Mouse (Mus musculus): ENCODE measurements at regions not wholly inside any gene's neighbourhood (a gene's known extent, or its start where the extent isn't known, plus 50 kb on each side); places are given as distances from the start of the nearest gene placed in this dataset.

- H3K4me2 ChIP-seq (ENCODE audit: insufficient read depth, low read depth, poor library complexity, severe bottlenecking): no peak overlapping the region
- H3K79me2 ChIP-seq (replicated peaks; ENCODE audit: control insufficient read depth, extremely low read depth, insufficient read depth, poor library complexity, severe bottlenecking): no peaks in the 10 kb centered on the region
- H3K36me3 ChIP-seq (replicated peaks in 1 of 2; ENCODE audit: control insufficient read depth in 1 of 2, insufficient read depth in 1 of 2, low read length in 1 of 2): no peaks in the 10 kb centered on the region
- dilution Hi-C loops (cut with MboI; ENCODE audit: extremely low pct_ligation_motif_present, extremely low pct_unique_long_range_greater_than_20kb, low sequenced_read_pairs) (no loop called here), in situ Hi-C loops (cut with MboI; ENCODE audit: low pct_ligation_motif_present, low pct_unique_long_range_greater_than_20kb, low sequenced_read_pairs) (loop anchor here (25.0 kb wide), 1 partner anchor 143 kb away; no protein-coding TSS in a partner anchor)
- H3K9ac ChIP-seq (ENCODE audit: insufficient read depth, low read depth): no peak overlapping the region
- no peaks in the 10 kb centered on the region for H3K27me3 ChIP-seq (replicated peaks)
- DNase-seq (ENCODE audit: extremely low read depth): no peak
- no peak overlapping the region for H3K4me3 ChIP-seq (replicated peaks in 1 of 3; ENCODE audit: low read depth in 2 of 3, low read length in 2 of 3, poor library complexity in 1 of 3)
- 0 out of 4 replicates have a peak, but pooled peaks cover 0 to 2% of the 10 kb centered on the region in 2 experiments for H3K4me1 ChIP-seq (ENCODE audit: control insufficient read depth in 1 of 2, insufficient read depth in 2 of 2)
- H3K9me3 ChIP-seq (replicated peaks; ENCODE audit: low read length): no peaks in the 10 kb centered on the region
- TF ChIP-seq MYC (IDR thresholded peaks at IDR 0.05; ENCODE audit: low read depth, low read length) (no peak), CHD1 (IDR thresholded peaks at IDR 0.05; ENCODE audit: low read depth, low read length) (no peak), ZKSCAN1 (IDR thresholded peaks at IDR 0.05; ENCODE audit: borderline replicate concordance, low read depth, low read length) (no peak), MAZ (IDR thresholded peaks at IDR 0.05; ENCODE audit: low read depth, low read length) (no peak), PAX5 (IDR thresholded peaks at IDR 0.05; ENCODE audit: low read length) (no peak), POLR2A (IDR thresholded peaks at IDR 0.05; ENCODE audit: low read depth, low read length) (no peak), MAX (IDR thresholded peaks at IDR 0.05; ENCODE audit: low read length) (no peak)
- no peak overlapping the region for H3K27ac ChIP-seq (ENCODE audit: insufficient read depth, low read depth)
These were observed 1447.4 kb downstream of the Slc22a22 start for GRCm38 (mm10) chr15:56030007-56030406.

DNA sequence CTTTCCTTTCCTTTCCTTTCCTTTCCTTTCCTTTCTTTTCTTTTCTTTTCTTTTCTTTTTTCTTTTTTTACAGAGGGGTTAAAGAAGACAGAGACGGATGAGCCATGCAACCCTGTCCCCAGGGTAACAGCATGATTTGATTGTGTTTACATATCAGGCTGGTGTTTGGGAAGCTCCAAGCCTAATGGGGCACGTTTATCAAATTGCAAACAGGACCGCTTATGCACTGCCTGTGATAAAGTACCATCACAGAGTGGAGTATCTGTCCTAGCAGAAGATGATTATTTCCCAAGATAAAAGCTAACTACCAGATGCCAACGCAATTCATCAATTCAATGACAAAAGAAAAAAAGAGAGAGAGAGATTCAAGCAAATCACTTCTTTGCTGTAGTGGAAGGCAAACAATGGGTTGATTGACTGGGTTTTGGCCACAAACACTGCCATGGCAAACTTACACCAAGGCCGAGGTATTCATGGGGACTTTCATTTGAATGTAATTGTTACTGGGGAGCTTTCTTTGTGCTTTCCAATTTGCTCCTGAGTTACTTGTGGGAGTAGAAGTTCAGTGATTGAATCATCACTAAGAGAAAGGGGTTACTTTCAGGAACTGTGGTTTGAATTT, 1450.1 kb downstream of the Slc22a22 start:
- Histone ChIP-seq H3K27me3 (replicated peaks) (no peaks in the 10 kb centered on the region), H3K9me3 (replicated peaks; ENCODE audit: low read length) (no peaks in the 10 kb centered on the region), H3K36me3 (replicated peaks in 1 of 2; ENCODE audit: control insufficient read depth in 1 of 2, insufficient read depth in 1 of 2, low read length in 1 of 2) (no peaks in the 10 kb centered on the region), H3K4me1 (ENCODE audit: control insufficient read depth in 1 of 2, insufficient read depth in 2 of 2) (0 out of 4 replicates have a peak, but pooled peaks cover 0 to 2% of the 10 kb centered on the region in 2 experiments), H3K9ac (ENCODE audit: insufficient read depth, low read depth) (no peak overlapping the region), H3K27ac (ENCODE audit: insufficient read depth, low read depth) (no peak overlapping the region), H3K4me2 (ENCODE audit: insufficient read depth, low read depth, poor library complexity, severe bottlenecking) (no peak overlapping the region), H3K79me2 (replicated peaks; ENCODE audit: control insufficient read depth, extremely low read depth, insufficient read depth, poor library complexity, severe bottlenecking) (no peaks in the 10 kb centered on the region), H3K4me3 (replicated peaks in 1 of 3; ENCODE audit: low read depth in 2 of 3, low read length in 2 of 3, poor library complexity in 1 of 3) (no peak overlapping the region)
- no peak for DNase-seq (ENCODE audit: extremely low read depth)
- TF ChIP-seq EP300 (IDR thresholded peaks at IDR 0.05; ENCODE audit: low read length) (no peak), TCF12 (IDR thresholded peaks at IDR 0.05; ENCODE audit: low read depth, low read length) (no peak), CTCF (conservative IDR thresholded peaks at IDR 0.05 in 1 of 2, IDR thresholded peaks at IDR 0.05 in 1 of 2; ENCODE audit: low read depth in 2 of 2, low read length in 2 of 2) (no peak), RAD21 (IDR thresholded peaks at IDR 0.05; ENCODE audit: low read depth, low read length) (no peak), HCFC1 (IDR thresholded peaks at IDR 0.05; ENCODE audit: low read depth, low read length) (no peak), ZC3H11A (IDR thresholded peaks at IDR 0.05; ENCODE audit: low read depth, low read length) (no peak), MYC (IDR thresholded peaks at IDR 0.05; ENCODE audit: low read depth, low read length) (no peak), POLR2A (IDR thresholded peaks at IDR 0.05; ENCODE audit: low read depth, low read length) (no peak), POLR2AphosphoS2 (IDR thresholded peaks at IDR 0.05; ENCODE audit: low read depth, low read length) (no peak), NELFE (IDR thresholded peaks at IDR 0.05; ENCODE audit: low read depth, low read length) (no peak), NRF1 (IDR thresholded peaks at IDR 0.05; ENCODE audit: low read depth, low read length) (no peak), KAT2A (IDR thresholded peaks at IDR 0.05; ENCODE audit: insufficient replicate concordance, low read length) (no peak)
- in situ Hi-C loops (cut with MboI; ENCODE audit: low pct_ligation_motif_present, low pct_unique_long_range_greater_than_20kb, low sequenced_read_pairs): loop anchor here (25.0 kb wide), 1 partner anchor 140 kb away; no protein-coding TSS in a partner anchor
- dilution Hi-C loops (cut with MboI; ENCODE audit: extremely low pct_ligation_motif_present, extremely low pct_unique_long_range_greater_than_20kb, low sequenced_read_pairs): no loop called here

Data from CH12.LX (cell line).